Mouse (Mus musculus): Measurements from ENCODE around the gene Vapa. TPM values are rescaled to one million over a fixed set of nuclear protein-coding genes. Genes with fewer than 3 reads are reported as not detected.
"Not testable (repeated sequence)": the region's sequence is repeated elsewhere in the genome, so short reads cannot be mapped to it uniquely, and the experiment has no call there.

Gene Vapa
- polyA plus RNA-seq, 1 experiment from 2014 or later: 270 TPM

DNA sequence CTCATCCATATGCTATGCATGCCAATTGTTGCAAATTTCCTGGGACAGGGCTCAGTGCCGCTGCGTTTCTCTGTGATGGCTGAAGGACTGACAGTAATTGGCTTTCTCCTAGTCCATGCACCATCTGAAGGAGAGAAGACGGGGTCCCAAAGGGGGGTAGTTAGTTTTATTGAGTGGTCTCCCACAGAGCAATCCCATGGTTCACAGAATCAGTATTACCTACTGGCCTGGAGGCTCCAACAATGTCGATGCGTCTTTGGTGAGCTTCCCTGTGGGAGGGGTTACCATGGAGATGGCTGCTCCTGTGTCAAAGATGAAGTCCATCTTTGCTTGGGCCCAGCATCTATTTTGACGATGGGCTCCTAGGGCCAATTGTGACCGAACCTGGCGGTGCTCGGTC lies 54.6 kb downstream of the Vapa start:
- no peak overlapping the region for H3K9ac ChIP-seq
- peak overlapping the region; percentile 17; the same call in 1 of the 2 replicates for H3K4me2 ChIP-seq
- 33% methylated on average over 9 of the region's 9 CpGs for WGBS
- H3K9me3 ChIP-seq: no peaks in the 10 kb centered on the region
- peak; percentile 36; the same call in 1 of the 2 replicates for ATAC-seq (ENCODE audit: low FRiP score, low read depth)
- H3K36me3 ChIP-seq: no peaks in the 10 kb centered on the region
- no peak overlapping the region for H3K27ac ChIP-seq (replicated peaks)
- H3K4me1 ChIP-seq (replicated peaks): peaks cover 8% of the 10 kb centered on the region
- no peak overlapping the region for H3K4me3 ChIP-seq
- H3K27me3 ChIP-seq: no peaks in the 10 kb centered on the region

DNA sequence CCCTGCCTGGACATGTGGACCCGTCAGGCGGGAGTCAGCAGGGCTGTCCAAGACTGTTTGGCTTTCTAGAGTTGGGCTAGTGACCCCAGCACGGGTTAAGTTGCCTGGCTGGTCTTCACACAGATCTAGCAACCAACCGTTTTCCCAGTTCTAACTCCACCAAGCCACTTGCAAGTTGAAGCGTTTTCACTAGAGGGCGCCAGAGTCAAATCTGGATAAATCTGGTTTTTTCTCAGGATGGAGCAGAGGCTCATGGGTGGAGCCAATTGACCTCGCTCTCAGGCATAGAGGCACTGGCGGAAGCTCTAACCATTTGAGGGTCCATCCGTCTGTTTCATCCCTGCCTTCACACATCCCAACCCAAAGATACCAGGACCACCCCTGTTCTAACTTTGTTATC lies 55.1 kb downstream of the Vapa start:
- peak; percentile 52; the same call in 1 of the 2 replicates for ATAC-seq (ENCODE audit: low FRiP score, low read depth)
- Histone ChIP-seq H3K9me3 (no peaks in the 10 kb centered on the region), H3K9ac (no peak overlapping the region), H3K27me3 (no peaks in the 10 kb centered on the region), H3K36me3 (no peaks in the 10 kb centered on the region), H3K4me1 (replicated peaks) (peaks cover 8% of the 10 kb centered on the region), H3K4me2 (peak overlapping the region; percentile 17; the same call in 1 of the 2 replicates), H3K27ac (replicated peaks) (no peak overlapping the region), H3K4me3 (no peak overlapping the region)
- WGBS: 44% methylated on average over 9 of the region's 9 CpGs

DNA sequence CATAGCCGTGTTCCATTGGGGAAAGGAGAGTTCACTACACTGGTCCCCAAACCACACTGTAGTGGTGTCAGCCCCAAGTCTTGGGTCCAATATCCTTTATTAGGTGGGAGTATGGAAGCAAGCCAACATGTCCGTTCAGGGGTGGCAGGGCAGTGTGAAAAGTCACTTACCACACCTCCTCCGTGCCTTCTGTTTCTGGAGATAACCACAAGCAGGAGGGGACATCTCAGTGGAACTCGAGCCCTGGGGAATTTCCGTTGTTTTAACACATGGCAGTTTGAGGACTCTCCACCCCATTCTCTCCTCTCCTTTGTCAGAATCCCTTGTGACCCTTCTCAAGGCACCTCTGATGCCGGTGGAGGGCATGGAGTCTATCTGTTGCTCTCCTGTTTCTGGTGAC lies 56.1 kb downstream of the Vapa start:
- Histone ChIP-seq H3K4me1 (replicated peaks) (0 out of 2 replicates have a peak, but pooled peaks cover 5% of the 10 kb centered on the region), H3K9ac (no peak overlapping the region), H3K27me3 (no peaks in the 10 kb centered on the region), H3K36me3 (no peaks in the 10 kb centered on the region), H3K4me3 (no peak overlapping the region), H3K9me3 (no peaks in the 10 kb centered on the region), H3K4me2 (no peak overlapping the region), H3K27ac (replicated peaks) (no peak overlapping the region)
- no peak for ATAC-seq (ENCODE audit: low FRiP score, low read depth)
- 85% methylated on average over 6 of the region's 6 CpGs for WGBS

DNA sequence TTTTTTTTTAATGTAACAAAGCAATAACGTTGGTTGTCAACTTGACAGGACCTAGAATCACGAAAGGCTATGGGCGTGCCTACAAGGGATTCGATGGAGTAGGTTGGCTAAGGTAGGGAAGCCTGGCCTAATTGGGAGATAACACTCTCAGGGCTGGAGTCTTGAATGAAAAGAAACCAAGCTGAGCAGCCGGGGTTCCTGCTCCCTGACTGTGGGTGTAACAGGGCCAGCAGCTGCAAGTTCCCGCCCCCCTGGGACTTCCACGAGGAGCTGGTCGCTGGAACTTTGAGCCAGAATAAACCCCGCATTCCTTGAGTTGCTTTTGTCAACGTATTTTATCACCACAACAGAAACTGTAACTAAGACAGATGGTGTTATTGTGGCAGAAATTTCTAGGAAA lies 56.6 kb downstream of the Vapa start:
- Histone ChIP-seq H3K4me3 (no peak overlapping the region), H3K4me2 (no peak overlapping the region), H3K9me3 (no peaks in the 10 kb centered on the region), H3K36me3 (no peaks in the 10 kb centered on the region), H3K4me1 (replicated peaks) (0 out of 2 replicates have a peak, but pooled peaks cover 5% of the 10 kb centered on the region), H3K27ac (replicated peaks) (no peak overlapping the region), H3K9ac (no peak overlapping the region), H3K27me3 (no peaks in the 10 kb centered on the region)
- ATAC-seq (ENCODE audit: low FRiP score, low read depth): no peak
- 73% methylated on average over 10 of the region's 10 CpGs for WGBS

DNA sequence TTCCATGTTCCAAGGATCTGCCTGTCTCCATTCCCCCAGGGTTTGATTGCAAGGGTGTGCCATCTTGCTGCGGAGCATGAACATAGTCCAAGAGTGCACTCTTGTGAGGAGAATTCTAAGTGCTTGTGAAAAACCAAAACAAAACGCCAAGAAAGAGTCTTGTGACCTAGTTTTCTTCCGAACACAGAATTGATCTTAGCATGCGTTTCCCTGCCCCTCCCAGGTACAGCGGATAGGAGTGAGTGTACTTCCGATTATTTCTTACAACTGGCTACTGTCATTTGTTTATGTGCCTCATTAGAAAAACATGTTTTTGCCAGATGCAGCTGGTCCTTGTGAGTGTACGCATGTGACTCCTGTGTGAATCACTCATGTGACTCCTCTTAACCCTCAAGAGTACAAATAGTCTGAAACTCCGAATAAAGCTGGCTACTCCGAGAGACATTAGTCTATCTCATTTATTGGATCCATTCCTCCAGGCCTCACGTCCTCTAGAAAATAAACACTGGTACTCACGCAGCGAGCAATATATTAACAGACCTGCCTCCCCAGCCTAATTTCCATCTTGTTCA lies 60.8 kb downstream of the Vapa start:
- 82% methylated on average over 12 of the region's 12 CpGs for WGBS
- no peak overlapping the region for H3K4me3 ChIP-seq
- ATAC-seq (ENCODE audit: low FRiP score, low read depth): no peak
- H3K4me1 ChIP-seq (replicated peaks): no peaks in the 10 kb centered on the region
- H3K27me3 ChIP-seq: no peaks in the 10 kb centered on the region
- no peaks in the 10 kb centered on the region for H3K9me3 ChIP-seq
- H3K27ac ChIP-seq (replicated peaks): no peak overlapping the region
- H3K4me2 ChIP-seq: no peak overlapping the region
- no peaks in the 10 kb centered on the region for H3K36me3 ChIP-seq
- no peak overlapping the region for H3K9ac ChIP-seq

DNA sequence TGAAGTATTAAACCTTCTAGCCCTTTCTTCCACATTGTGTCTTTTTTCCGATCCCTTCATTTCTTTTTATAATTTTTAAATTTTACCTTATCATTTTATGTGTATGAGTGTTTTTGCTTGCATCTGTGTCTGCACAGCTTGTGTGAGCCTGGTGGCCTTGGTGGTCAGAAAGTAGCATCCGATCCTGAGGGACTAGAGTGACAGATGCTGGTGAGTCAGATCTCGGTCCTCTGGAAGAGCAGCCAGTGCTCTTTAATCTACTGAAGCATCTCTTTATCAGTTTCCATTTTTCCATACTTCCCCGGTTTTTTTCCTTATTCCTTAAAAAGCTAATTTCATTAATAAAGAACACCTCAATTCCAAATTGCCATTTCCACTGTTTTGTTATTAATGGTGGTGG lies 63.0 kb downstream of the Vapa start:
- ATAC-seq (ENCODE audit: low FRiP score, low read depth): no peak
- no peak overlapping the region for H3K4me2 ChIP-seq
- H3K4me3 ChIP-seq: no peak overlapping the region
- H3K36me3 ChIP-seq: no peaks in the 10 kb centered on the region
- no peak overlapping the region for H3K9ac ChIP-seq
- H3K27ac ChIP-seq (replicated peaks): no peak overlapping the region
- H3K27me3 ChIP-seq: no peaks in the 10 kb centered on the region
- WGBS: 84% methylated on average over 4 of the region's 4 CpGs
- no peaks in the 10 kb centered on the region for H3K9me3 ChIP-seq
- H3K4me1 ChIP-seq (replicated peaks): no peaks in the 10 kb centered on the region

DNA sequence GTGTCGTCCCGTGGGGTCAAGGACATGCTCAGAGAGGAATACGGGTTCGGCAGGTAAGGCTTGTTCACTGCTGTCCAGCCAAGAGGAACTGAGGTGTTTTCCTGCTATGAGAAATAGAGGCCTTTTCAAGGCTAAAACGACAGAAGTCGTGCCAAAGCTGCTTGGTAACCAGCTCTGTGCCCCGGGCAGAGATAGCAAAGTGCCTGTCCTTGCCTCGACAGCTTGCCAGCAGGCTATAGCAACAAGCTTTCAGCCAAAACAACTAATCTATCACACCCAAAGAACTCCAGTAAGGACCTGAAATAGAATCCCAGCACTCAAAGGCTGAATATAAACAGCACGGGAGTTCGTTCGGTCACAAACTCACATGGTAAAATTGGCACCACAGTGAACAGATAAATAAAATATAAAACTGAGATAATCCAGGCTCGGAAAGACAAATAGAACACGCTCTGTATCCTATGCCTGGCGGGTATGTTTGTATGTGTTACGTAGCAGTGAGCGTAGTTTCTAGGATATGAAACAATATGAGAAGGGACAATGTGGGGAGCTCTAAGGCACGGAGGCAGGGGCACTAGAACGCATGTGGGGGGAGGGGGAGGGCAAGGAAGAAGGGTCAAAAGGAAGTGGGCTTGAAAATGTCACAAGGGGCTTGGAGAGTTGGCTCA lies 64.5 kb downstream of the Vapa start:
- H3K9ac ChIP-seq: no peak overlapping the region
- ATAC-seq (ENCODE audit: low FRiP score, low read depth): no peak
- H3K4me3 ChIP-seq: no peak overlapping the region
- no peaks in the 10 kb centered on the region for H3K27me3 ChIP-seq
- no peaks in the 10 kb centered on the region for H3K9me3 ChIP-seq
- H3K27ac ChIP-seq (replicated peaks): no peak overlapping the region
- no peaks in the 10 kb centered on the region for H3K4me1 ChIP-seq (replicated peaks)
- no peak overlapping the region for H3K4me2 ChIP-seq
- H3K36me3 ChIP-seq: no peaks in the 10 kb centered on the region
- 73% methylated on average over 18 of the region's 18 CpGs for WGBS

DNA sequence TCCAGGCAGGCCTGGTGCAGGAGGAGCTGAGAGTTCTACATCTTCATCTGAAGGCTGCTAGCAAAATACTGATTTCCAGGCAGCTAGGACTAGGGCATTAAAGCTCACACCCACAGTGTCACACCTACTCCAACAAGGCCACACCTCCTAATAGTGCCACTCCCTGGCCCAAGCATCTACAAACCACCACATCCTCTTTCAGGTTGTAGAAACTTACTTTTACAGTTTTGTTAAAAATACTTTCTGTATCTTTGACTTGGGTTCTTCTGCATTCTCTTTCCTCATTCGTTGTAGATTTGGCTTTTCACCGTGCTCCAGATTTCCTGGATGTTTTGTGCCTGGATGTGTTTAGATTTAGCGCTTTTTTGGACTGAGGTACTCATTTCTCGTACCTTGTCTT lies 67.1 kb downstream of the Vapa start:
- not testable (repeated sequence) for H3K4me3 ChIP-seq; ATAC-seq (ENCODE audit: low FRiP score, low read depth); H3K27ac ChIP-seq (replicated peaks); H3K9ac ChIP-seq; H3K36me3 ChIP-seq; H3K4me1 ChIP-seq (replicated peaks); H3K9me3 ChIP-seq; H3K27me3 ChIP-seq; H3K4me2 ChIP-seq
- WGBS: 93% methylated on average over 4 of the region's 4 CpGs

DNA sequence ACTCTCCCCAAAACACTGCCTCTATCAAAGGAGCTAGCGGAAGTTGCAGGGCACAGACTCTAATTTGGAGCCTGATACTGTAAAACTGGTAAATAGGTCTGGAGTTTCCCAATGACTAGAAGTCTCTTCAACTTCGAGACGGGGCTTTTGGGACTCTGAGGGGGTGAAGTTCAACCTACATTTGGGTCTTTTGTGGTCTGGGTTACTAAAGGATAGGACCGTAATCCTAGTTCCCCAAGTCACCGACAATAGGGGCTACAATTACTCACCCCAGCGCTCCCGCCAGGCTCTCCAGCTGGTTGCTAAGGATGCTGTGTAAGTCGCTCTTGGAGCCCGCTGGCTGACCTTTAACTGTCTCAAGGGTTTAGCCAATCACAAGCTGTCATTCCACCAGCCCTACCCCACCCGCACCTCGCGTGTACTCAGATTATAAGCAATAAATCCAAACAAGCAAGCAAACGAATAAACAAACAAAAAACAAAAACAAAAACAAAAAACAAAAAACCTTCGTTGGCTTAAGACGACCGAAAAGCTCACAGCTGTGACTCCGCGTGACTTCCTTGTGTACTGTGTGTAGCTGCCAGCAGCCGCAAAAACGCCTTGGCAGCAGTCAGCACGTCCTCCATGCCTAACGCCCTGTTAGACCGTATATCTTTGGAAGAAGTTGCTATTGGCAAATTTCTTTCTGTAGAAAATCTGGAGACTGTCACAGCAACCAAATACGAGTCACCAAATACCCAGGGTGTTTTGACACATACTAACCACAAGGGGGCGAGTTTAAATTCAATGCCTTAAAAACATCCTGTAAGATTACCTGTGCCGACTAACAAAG lies 72.7 kb downstream of the Vapa start, which contains the start of gene Tmem232:
TSS of gene Tmem232 (minus strand) at position 342 of the 832 bp plus-strand sequence.
- ATAC-seq (ENCODE audit: low FRiP score, low read depth): peak; percentile 89
- Histone ChIP-seq H3K9ac (no peak within 1 kb of the TSS), H3K36me3 (no peaks in the 10 kb centered on the region), H3K4me3 (peak within 1 kb of the TSS; percentile 36), H3K9me3 (no peaks in the 10 kb centered on the region), H3K27me3 (no peaks in the 10 kb centered on the region), H3K27ac (replicated peaks) (no peak within 1 kb of the TSS), H3K4me1 (replicated peaks) (no peaks in the 10 kb centered on the region; the same call in 1 of the 2 replicates), H3K4me2 (peak within 1 kb of the TSS; percentile 54)
- 11% methylated on average over 26 of the region's 26 CpGs for WGBS

DNA sequence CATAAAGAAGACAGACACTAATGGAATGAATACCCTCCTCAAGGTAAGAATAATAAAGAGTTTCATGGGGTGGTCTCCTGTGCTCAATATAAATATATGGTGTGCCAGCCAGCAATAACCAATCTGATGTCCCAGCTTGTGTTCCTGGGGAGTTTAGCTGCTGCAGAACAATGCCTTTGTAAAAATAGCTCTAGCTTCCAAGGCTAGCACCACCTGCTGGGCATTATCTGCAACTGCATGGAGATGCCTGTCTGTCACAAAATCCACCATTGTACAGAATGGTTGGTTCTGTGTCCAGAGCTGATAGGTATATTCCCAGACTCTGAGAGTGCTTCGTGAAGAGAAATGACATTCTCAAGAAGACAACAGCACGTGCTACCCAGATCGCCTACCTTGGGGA lies 77.2 kb downstream of the Vapa start:
- Histone ChIP-seq H3K27ac (replicated peaks) (no peak overlapping the region), H3K9me3 (no peaks in the 10 kb centered on the region), H3K4me3 (no peak overlapping the region), H3K27me3 (no peaks in the 10 kb centered on the region), H3K4me2 (no peak overlapping the region), H3K4me1 (replicated peaks) (no peaks in the 10 kb centered on the region; the same call in 1 of the 2 replicates), H3K9ac (no peak overlapping the region), H3K36me3 (no peaks in the 10 kb centered on the region)
- 18% methylated on average over 3 of the region's 3 CpGs for WGBS
- no peak for ATAC-seq (ENCODE audit: low FRiP score, low read depth)

DNA sequence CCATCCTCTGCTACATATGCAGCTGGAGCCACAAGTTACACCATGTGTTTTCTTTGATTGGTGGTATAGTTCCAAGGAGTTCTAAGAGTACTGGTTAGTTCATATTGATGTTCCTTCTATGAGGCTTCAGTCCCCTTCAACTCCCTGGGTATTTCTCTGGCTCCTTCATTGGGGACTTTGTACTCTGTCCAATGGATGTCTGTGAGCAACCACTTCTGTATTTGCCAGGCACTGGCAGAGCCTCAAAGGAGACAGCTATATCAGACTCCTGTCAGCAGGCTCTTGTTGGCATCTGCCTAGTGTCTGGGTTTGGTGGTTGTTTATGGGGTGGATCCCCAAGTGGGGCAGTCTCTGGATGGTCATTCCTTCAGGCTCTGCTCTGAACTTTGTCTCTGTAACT lies 81.0 kb downstream of the Vapa start:
- H3K4me3 ChIP-seq; H3K36me3 ChIP-seq; H3K27me3 ChIP-seq; ATAC-seq (ENCODE audit: low FRiP score, low read depth); H3K27ac ChIP-seq (replicated peaks); H3K9me3 ChIP-seq; H3K9ac ChIP-seq; H3K4me2 ChIP-seq; H3K4me1 ChIP-seq (replicated peaks): not testable (repeated sequence)

All from hindbrain, embryonic 15.5 days (tissue).